Mouse (Mus musculus) liver, postnatal 0 days (tissue): ENCODE measurements around the gene Ccdc120.

ENCODE experiments used
- CTCF ChIP-seq: sonication (generic); IDR thresholded peaks from 2 replicates; pipeline ENCODE4 v1.5.1; 2016; ENCODE audit warnings: antibody characterized with exemption, low read depth
- EP300 ChIP-seq: IDR thresholded peaks from 2 replicates; pipeline ENCODE4 v1.6.1; 2016; ENCODE audit warnings: antibody characterized with exemption, low read depth, mild to moderate bottlenecking

DNA sequence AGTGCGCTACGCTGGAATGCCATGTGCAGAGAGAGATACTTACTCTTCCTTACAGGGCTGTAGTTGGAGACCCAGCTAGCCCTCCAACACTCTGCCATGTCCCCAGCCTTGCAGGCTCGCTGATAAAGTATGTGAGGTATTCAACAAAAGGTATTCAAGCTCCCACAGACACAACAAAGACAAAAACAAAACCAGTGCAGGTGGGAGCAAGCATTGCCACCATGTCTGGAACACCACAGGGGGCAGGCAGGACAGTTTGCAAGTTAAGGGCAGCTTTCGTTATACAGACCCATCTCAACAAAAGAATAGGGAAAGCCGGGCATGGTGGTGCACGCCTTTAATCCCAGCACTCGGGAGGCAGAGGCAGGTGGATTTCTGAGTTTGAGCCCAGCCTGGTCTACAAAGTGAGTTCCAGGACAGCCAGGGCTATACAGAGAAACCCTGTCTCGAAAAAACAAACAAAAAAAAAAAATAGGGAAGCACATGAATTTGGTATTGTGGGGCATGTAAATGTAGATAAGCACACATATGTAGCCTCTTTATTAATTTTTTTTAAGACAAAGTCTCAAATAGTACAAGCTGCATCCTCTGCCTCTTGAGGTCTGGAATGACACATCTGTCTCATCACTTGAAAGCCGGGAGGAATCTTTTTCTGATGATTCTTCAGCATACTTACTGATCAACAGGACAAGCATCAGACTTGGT is 24.9 kb upstream of the Ccdc120 start:
- no peak for TF ChIP-seq CTCF
- no peak for TF ChIP-seq EP300
